Mouse (Mus musculus): ENCODE data around the gene Dip2b. TPM values are rescaled to one million over a fixed set of nuclear protein-coding genes. Genes with fewer than 3 reads are reported as not detected.

Gene Dip2b
- total RNA-seq, 2 experiments from 2014 or later: 2.6 to 7.7 TPM

Other genes with a start within 250 kb of the Dip2b start
- gene Lima1, start 163.2 kb upstream of the Dip2b start, total RNA-seq (2015; ENCODE audit: low replicate concordance): 1.9 and 2.9 TPM in 2 replicates
- gene Lima1, start 163.2 kb upstream of the Dip2b start, total RNA-seq (2017; ENCODE audit: low replicate concordance): 2.8 and 4.7 TPM in 2 replicates
- not detected in 2 replicates for gene Fam186a, start 71.6 kb upstream of the Dip2b start, total RNA-seq (2015; ENCODE audit: low replicate concordance)
- gene Fam186a, start 71.6 kb upstream of the Dip2b start, total RNA-seq (2017; ENCODE audit: low replicate concordance): not detected in 2 replicates
- 21.3 and 34.0 TPM in 2 replicates for gene Larp4, start 68.6 kb upstream of the Dip2b start, total RNA-seq (2015; ENCODE audit: low replicate concordance)
- gene Larp4, start 68.6 kb upstream of the Dip2b start, total RNA-seq (2017; ENCODE audit: low replicate concordance): 15.3 and 17.3 TPM in 2 replicates
- 32.9 and 33.6 TPM in 2 replicates for gene Atf1, start 189.2 kb downstream of the Dip2b start, total RNA-seq (2015; ENCODE audit: low replicate concordance)
- 64.8 and 87.7 TPM in 2 replicates for gene Atf1, start 189.2 kb downstream of the Dip2b start, total RNA-seq (2017; ENCODE audit: low replicate concordance)
- not detected in 2 replicates for gene Tmprss12, start 242.2 kb downstream of the Dip2b start, total RNA-seq (2015; ENCODE audit: low replicate concordance)
- gene Tmprss12, start 242.2 kb downstream of the Dip2b start, total RNA-seq (2017; ENCODE audit: low replicate concordance): not detected in 2 replicates

All from erythroblast, adult 5-6 weeks (primary cell).